Mouse (Mus musculus): ENCODE results near the gene Opn1sw. TPM values are rescaled to one million over a fixed set of nuclear protein-coding genes. Genes with fewer than 3 reads are reported as not detected.
"Not testable (repeated sequence)": the region's sequence is repeated elsewhere in the genome, so short reads cannot be mapped to it uniquely, and the experiment has no call there.

Gene Opn1sw
- polyA plus RNA-seq, 1 experiment from 2014 or later, result 0.44 TPM

DNA sequence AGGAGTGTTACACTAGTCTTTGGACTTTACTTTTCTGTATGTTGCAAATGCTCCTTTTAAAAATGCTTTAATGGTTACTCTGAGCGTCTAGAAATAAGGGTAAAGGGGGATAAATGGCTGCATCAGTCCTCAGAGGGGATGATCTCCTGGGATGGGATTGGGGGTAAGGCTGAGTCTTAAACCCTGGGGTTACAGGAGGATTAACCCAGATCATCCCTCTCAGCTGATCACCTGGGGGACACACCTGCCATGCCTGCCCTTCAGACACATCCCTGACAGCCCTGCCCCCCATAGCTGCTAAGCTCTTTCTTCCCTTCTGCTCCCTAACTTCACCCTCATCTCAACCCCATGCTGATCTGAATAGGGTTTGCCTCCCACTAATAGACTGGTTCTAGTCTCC, 6.0 kb upstream of the Opn1sw start:
- WGBS, result 53% methylated on average over 1 of the region's 1 CpGs
- Histone ChIP-seq H3K9ac (no peak overlapping the region), H3K4me3 (no peak overlapping the region), H3K4me2 (no peak overlapping the region), H3K36me3 (no peaks in the 10 kb centered on the region), H3K9me3 (no peaks in the 10 kb centered on the region), H3K4me1 (peaks cover 23% of the 10 kb centered on the region), H3K27ac (no peak overlapping the region), H3K27me3 (peaks cover 22% of the 10 kb centered on the region)
- ATAC-seq (ENCODE audit: borderline replicate concordance, extremely low read depth, low FRiP score, low TSS enrichment), result no peak

DNA sequence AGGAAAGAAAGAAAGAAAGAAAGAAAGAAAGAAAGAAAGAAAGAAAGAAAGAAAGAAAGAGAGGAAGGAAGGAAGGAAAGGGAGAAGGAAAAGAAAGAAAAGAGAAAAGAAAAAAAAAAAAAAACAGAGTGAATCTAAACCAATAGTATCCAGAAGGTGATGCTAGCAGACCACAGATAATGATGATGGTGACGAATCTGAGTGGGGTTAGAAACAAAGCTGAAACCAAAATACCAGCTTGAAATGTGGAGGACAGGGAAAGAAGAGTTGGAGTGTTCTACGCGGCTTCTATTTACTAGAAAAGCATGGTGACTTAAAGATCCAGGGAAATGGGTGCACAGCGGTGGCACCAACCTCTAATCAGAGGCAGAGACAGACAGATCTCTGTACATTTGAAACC, 3.5 kb upstream of the Opn1sw start:
- H3K9ac ChIP-seq, result no peak overlapping the region
- 67% methylated on average over 4 of the region's 4 CpGs for WGBS
- no peaks in the 10 kb centered on the region for H3K9me3 ChIP-seq
- no peaks in the 10 kb centered on the region for H3K36me3 ChIP-seq
- no peak for ATAC-seq (ENCODE audit: borderline replicate concordance, extremely low read depth, low FRiP score, low TSS enrichment)
- peaks cover 32% of the 10 kb centered on the region for H3K4me1 ChIP-seq
- H3K27ac ChIP-seq, result no peak overlapping the region
- H3K27me3 ChIP-seq, result peaks cover 22% of the 10 kb centered on the region
- H3K4me2 ChIP-seq, result no peak overlapping the region
- H3K4me3 ChIP-seq, result no peak overlapping the region

DNA sequence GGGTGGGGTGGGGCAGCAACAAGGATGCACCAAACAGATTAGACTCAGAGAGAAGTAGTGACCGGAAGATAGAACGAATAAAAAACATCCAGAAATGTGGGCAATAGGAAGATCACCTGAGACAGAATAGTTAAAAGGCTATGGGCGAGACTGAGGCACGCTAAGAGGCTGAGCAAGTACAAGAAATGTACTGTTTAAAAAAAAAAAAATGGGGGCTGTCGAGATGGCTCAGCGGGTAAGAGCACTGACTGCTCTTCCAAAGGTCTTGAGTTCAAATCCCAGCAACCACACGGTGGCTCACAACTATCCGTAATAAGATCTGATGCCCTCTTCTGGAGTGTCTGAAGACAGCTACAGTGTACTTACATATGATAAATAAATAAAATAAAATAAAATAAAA, 3.0 kb upstream of the Opn1sw start:
- WGBS, result 61% methylated on average over 8 of the region's 8 CpGs
- Histone ChIP-seq H3K4me1 (peaks cover 29% of the 10 kb centered on the region), H3K27me3 (peaks cover 22% of the 10 kb centered on the region)
- H3K4me2 ChIP-seq; H3K36me3 ChIP-seq; H3K27ac ChIP-seq; ATAC-seq (ENCODE audit: borderline replicate concordance, extremely low read depth, low FRiP score, low TSS enrichment); H3K9me3 ChIP-seq; H3K9ac ChIP-seq; H3K4me3 ChIP-seq: not testable (repeated sequence)

DNA sequence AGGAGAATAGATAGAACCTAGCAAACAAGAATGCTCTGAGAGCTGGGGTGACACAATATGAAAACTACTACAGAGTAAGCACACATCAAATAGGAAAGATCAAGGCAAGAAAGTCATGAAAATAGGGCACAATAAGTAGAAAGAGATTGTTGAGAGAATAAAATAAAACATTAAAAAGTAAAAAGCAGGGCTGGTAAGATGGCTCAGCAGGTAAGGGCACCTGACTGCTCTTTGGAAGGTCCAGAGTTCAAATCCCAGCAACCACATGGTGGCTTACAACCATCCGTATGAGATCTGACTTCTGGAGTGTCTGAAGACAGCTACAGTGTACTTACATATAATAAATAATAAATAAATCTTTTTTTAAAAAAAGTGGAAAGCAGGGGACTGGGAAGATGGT, 2.2 kb upstream of the Opn1sw start:
- not testable (repeated sequence) for H3K4me3 ChIP-seq; H3K9ac ChIP-seq; H3K27ac ChIP-seq; H3K9me3 ChIP-seq; H3K36me3 ChIP-seq; ATAC-seq (ENCODE audit: borderline replicate concordance, extremely low read depth, low FRiP score, low TSS enrichment); H3K4me2 ChIP-seq
- 82% methylated on average over 1 of the region's 1 CpGs for WGBS
- peaks cover 23% of the 10 kb centered on the region for H3K4me1 ChIP-seq
- H3K27me3 ChIP-seq, result peaks cover 16% of the 10 kb centered on the region

DNA sequence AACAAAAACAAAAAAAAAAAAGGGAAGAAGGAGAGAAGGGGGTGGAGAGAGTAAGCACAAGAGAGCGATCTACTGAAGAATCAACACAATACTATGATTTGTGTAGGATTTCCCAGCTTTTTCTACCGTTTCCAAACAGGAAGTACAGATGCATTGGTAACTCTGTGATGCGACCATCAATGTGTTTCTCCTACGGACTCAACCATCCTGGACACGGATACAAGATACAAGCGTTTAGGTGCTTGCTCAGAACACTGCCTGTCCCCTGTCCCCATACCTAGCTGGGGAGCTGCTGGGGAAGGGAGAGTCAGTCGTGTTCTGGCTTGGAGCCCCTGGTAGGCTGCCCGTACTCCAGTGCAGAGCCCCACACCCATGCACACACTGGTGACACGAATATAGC, 1.2 kb upstream of the Opn1sw start:
- ATAC-seq (ENCODE audit: borderline replicate concordance, extremely low read depth, low FRiP score, low TSS enrichment), result no peak
- Histone ChIP-seq H3K4me1 (peaks cover 23% of the 10 kb centered on the region), H3K4me3 (no peak overlapping the region; the same call in 1 of the 2 replicates), H3K27ac (no peak overlapping the region), H3K27me3 (peaks cover 6% of the 10 kb centered on the region), H3K4me2 (peak overlapping the region; percentile 65; the same call in 1 of the 2 replicates), H3K9ac (no peak overlapping the region), H3K36me3 (no peaks in the 10 kb centered on the region), H3K9me3 (no peaks in the 10 kb centered on the region)
- WGBS, result 50% methylated on average over 9 of the region's 9 CpGs

DNA sequence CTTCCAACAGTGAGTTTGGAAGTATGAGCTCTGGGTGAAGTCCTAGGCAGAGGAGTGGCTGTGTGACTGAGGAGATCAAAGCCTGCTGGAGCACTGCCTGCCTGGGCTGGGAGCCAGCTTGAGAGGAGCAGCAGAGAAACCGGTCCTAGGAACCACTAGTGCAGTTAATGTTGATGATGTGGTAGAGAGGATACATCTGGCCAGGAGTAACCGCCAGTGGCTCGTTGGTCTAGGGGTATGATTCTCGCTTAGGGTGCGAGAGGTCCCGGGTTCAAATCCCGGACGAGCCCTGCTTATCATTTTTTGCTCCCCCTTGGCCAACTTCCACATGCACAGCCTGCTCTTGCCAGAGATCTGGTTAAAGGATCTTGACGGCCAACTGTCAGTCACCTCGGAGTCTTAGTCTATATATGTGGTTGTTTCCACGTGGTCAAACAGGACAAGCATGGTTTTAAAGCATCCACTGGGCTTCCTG, 375 bp upstream of the Opn1sw start:
- Histone ChIP-seq H3K9ac (no peak overlapping the region; the same call in 1 of the 2 replicates), H3K36me3 (no peaks in the 10 kb centered on the region), H3K27me3 (peaks cover 4% of the 10 kb centered on the region; the same call in 1 of the 2 replicates), H3K4me1 (peaks cover 23% of the 10 kb centered on the region), H3K9me3 (no peaks in the 10 kb centered on the region), H3K27ac (peak overlapping the region; percentile 82), H3K4me2 (peak overlapping the region; percentile 65), H3K4me3 (peak overlapping the region; percentile 46)
- WGBS, result 5% methylated on average over 11 of the region's 11 CpGs
- peak; percentile 97 for ATAC-seq (ENCODE audit: borderline replicate concordance, extremely low read depth, low FRiP score, low TSS enrichment)

DNA sequence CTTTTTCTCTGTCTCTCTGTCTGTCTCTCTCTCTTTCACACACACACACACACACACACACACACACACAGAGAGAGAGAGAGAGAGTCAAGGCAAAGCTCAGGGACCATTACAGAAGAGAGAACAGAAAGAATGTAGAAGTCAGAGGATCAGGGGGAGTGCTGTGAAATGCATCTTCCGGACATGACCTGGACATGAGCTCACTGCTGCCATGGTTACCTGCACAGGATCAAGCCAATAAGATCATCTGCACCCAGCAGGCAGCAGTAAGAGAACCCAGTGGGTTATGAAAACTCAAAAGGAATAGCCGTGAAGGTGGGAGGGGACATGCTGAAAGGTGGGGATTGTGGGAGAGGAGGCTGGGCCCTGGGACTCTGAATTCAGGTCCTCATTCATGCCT, 5.8 kb downstream of the Opn1sw start:
- peaks cover 10% of the 10 kb centered on the region for H3K36me3 ChIP-seq
- no peaks in the 10 kb centered on the region for H3K9me3 ChIP-seq
- H3K4me2 ChIP-seq, result no peak overlapping the region
- H3K27me3 ChIP-seq, result no peaks in the 10 kb centered on the region
- no peak for ATAC-seq (ENCODE audit: borderline replicate concordance, extremely low read depth, low FRiP score, low TSS enrichment)
- peaks cover 3% of the 10 kb centered on the region for H3K4me1 ChIP-seq
- WGBS, result 50% methylated on average over 2 of the region's 2 CpGs
- H3K9ac ChIP-seq, result no peak overlapping the region
- H3K27ac ChIP-seq, result no peak overlapping the region
- no peak overlapping the region for H3K4me3 ChIP-seq

DNA sequence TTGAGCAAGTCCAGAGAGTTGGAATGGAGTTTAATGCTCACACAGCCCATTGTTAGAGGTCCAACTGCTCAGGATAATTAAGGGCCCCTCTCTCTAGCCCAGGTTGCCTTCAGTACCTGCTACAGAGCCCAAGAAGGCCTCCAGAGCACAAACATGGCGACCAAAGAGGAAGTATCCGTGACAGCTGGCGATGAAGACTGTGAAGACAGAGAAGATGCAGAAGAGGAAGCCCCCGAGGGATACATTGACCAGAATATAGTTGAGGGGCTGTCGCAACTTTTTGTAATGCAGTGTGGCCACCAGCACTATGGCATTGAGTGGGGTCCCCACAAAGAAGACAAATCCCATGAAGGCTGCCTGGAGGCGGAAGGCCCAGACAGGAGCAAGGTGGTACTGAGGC, 8.3 kb downstream of the Opn1sw start:
- no peaks in the 10 kb centered on the region for H3K9me3 ChIP-seq
- no peak overlapping the region for H3K4me2 ChIP-seq
- no peaks in the 10 kb centered on the region for H3K4me1 ChIP-seq
- H3K27me3 ChIP-seq, result no peaks in the 10 kb centered on the region
- 93% methylated on average over 6 of the region's 6 CpGs for WGBS
- H3K27ac ChIP-seq, result no peak overlapping the region
- ATAC-seq (ENCODE audit: borderline replicate concordance, extremely low read depth, low FRiP score, low TSS enrichment), result no peak
- H3K36me3 ChIP-seq, result peaks cover 35% of the 10 kb centered on the region
- no peak overlapping the region for H3K4me3 ChIP-seq
- H3K9ac ChIP-seq, result no peak overlapping the region

DNA sequence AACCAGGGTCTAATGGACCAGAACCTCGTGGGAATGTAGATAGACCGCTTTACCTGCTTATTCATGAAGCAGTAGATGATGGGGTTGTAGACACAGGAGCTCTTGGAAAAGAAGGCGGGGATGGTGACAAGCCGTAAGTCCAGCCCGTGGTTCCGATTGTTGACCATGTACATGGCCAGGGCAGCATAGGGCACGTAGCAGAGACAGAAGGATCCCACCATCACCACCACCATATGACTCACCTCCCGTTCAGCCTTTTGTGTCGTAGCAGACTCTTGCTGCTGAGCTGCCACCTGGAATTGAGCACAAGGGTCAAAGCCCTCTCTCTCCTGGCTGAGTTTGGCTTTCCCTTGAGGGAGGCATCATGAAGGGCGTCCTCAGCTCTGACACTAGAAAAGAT, 9.6 kb downstream of the Opn1sw start:
- Histone ChIP-seq H3K9me3 (no peaks in the 10 kb centered on the region), H3K4me3 (no peak overlapping the region), H3K4me1 (no peaks in the 10 kb centered on the region), H3K27me3 (no peaks in the 10 kb centered on the region), H3K27ac (no peak overlapping the region), H3K9ac (no peak overlapping the region), H3K4me2 (no peak overlapping the region), H3K36me3 (peaks cover 48% of the 10 kb centered on the region)
- 90% methylated on average over 10 of the region's 10 CpGs for WGBS
- ATAC-seq (ENCODE audit: borderline replicate concordance, extremely low read depth, low FRiP score, low TSS enrichment), result no peak

DNA sequence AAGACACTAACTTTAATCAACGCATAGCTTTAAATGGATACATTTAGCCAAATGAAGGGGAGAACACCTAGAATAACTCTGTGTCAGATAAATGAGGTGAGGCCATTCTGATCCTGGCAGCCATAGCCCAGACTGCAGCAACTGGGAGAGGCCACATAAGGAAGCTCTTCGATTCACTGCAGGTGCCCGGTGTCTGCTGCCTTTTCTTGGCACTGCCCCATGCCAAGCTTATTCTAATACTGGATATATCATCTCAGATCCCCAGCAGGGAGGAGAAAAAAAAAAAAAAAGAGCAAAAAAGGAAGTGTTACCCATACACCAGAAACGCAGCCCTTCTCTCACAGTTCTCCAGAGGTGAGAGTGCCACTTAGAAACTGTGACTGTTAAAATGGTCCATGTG, 10.9 kb downstream of the Opn1sw start:
- no peak overlapping the region for H3K4me3 ChIP-seq
- no peaks in the 10 kb centered on the region for H3K27me3 ChIP-seq
- no peak for ATAC-seq (ENCODE audit: borderline replicate concordance, extremely low read depth, low FRiP score, low TSS enrichment)
- no peak overlapping the region for H3K4me2 ChIP-seq
- no peaks in the 10 kb centered on the region for H3K9me3 ChIP-seq
- H3K27ac ChIP-seq, result no peak overlapping the region
- H3K4me1 ChIP-seq, result no peaks in the 10 kb centered on the region
- peaks cover 59% of the 10 kb centered on the region for H3K36me3 ChIP-seq
- no peak overlapping the region for H3K9ac ChIP-seq
- WGBS, result 90% methylated on average over 4 of the region's 4 CpGs

DNA sequence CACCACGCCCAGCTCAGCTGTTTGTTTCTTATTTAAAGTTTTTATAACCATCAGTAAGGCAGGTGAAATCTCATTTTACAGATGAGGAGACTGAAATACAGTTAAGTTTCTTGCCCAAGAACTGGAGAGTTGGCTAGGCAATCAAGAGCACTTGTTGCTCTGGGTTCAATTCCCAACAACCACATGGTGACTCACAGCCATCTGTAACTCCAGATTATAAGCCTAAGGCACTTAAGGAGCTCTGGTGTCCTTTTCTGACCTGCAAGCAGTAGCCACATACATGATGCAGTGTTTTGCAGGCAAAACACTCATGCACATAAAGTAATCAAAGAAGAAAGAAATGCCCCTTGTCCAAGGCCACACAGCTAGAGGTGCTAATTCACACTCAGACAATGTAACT, 23.0 kb downstream of the Opn1sw start:
- WGBS, result 89% methylated on average over 1 of the region's 1 CpGs
- Histone ChIP-seq H3K4me1 (no peaks in the 10 kb centered on the region), H3K4me2 (no peak overlapping the region), H3K9ac (no peak overlapping the region), H3K27ac (no peak overlapping the region), H3K27me3 (no peaks in the 10 kb centered on the region), H3K9me3 (no peaks in the 10 kb centered on the region), H3K36me3 (peaks cover 64% of the 10 kb centered on the region), H3K4me3 (no peak overlapping the region)
- ATAC-seq (ENCODE audit: borderline replicate concordance, extremely low read depth, low FRiP score, low TSS enrichment), result no peak

DNA sequence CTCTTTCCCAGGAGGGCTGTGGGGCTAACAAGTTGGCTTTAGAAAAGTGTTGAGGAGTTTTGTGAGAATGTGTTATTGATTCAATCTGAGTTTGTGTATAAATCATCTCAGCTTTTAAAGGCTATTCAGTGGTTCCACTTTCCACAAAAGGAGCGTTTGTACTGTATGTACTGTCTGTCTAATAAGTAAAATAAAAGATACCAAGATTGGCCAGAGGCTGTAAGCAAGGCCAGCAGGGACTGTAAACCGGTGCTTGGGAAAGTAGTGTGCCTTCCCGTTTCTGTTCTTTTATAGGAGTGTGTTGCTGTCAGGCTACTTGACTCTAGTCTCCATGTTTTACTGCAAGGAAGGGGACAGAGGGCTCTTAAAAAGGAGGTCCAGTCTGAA, 25.1 kb downstream of the Opn1sw start:
- H3K9ac ChIP-seq, result no peak overlapping the region
- 87% methylated on average over 3 of the region's 3 CpGs for whole genome bisulfite sequencing
- no peak overlapping the region for H3K4me3 ChIP-seq
- ATAC-seq (ENCODE audit: borderline replicate concordance, extremely low read depth, low FRiP score, low TSS enrichment), result no peak
- no peaks in the 10 kb centered on the region for H3K9me3 ChIP-seq
- H3K36me3 ChIP-seq, result peaks cover 67% of the 10 kb centered on the region
- H3K4me2 ChIP-seq, result no peak overlapping the region
- no peaks in the 10 kb centered on the region for H3K4me1 ChIP-seq
- no peak overlapping the region for H3K27ac ChIP-seq
- no peaks in the 10 kb centered on the region for H3K27me3 ChIP-seq
